Mouse (Mus musculus) thymus, adult 2 months (tissue): Measurements from ENCODE around the gene Iffo2.

Experiments used
- CTCF ChIP-seq: fragments of 200-500 bp; IDR thresholded peaks from 2 replicates; pipeline ENCODE4 v1.5.1; 2012; ENCODE audit warnings: mild to moderate bottlenecking, control low read depth, low read length, moderate library complexity, borderline replicate concordance; ENCODE audit not compliant: control insufficient read depth, poor library complexity, insufficient read depth; ENCODE audit errors: extremely low read depth
- POLR2A ChIP-seq: fragments of 200-500 bp; IDR thresholded peaks from 2 replicates; pipeline ENCODE4 v1.6.1; 2012; ENCODE audit warnings: mild to moderate bottlenecking, low read length, control low read depth, moderate library complexity; ENCODE audit not compliant: control insufficient read depth, poor library complexity, insufficient read depth; ENCODE audit errors: extremely low read depth

DNA sequence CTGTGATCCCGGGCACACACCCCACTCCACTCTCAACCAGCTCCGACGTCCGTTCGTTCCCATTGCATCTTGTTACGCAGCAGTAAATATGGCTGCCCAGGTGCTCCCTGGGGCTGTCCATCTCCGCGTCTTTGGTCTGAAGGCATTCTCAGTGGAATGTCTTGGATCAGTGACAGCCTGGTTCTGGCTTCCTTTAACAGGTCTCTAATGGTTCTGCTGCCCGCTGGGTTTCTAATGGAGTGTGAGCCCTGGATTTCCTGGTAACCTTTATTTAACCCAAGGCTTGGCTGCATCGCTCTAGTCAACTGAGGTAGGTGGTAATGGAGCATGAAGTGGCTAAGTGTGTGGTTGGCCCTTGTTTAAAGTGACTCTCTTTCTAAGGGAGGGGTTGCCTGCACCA, 1.7 kb downstream of the Iffo2 start:
- no peak for TF ChIP-seq CTCF
- no peak for TF ChIP-seq POLR2A
